Mouse (Mus musculus): ENCODE measurements around the gene Klrk1.
"Not testable (repeated sequence)": the region's sequence is repeated elsewhere in the genome, so short reads cannot be mapped to it uniquely, and the experiment has no call there.

Gene Klrk1

GRCm38 (mm10) chr6:129623735-129624134, at the start of gene Klrk1:
TSS of gene Klrk1 (minus strand) at chr6:129623864.
- no peak for DNase-seq (ENCODE audit: extremely low spot score, low read depth, low spot score)

- not testable (repeated sequence) for DNase-seq (ENCODE audit: extremely low spot score, low read depth, low spot score)
Observed at GRCm38 (mm10) chr6:129661301-129661700, 37.6 kb upstream of the Klrk1 start.

GRCm38 (mm10) chr6:129660589-129660988, 36.9 kb upstream of the Klrk1 start, which contains the start of gene Klrc2:
TSS of gene Klrc2 (minus strand) at chr6:129660689.
- DNase-seq (ENCODE audit: extremely low spot score, low read depth, low spot score) = not testable (repeated sequence)

GRCm38 (mm10) chr6:129644054-129644453, 20.4 kb upstream of the Klrk1 start:
- DNase-seq (ENCODE audit: extremely low spot score, low read depth, low spot score) = not testable (repeated sequence)

- DNase-seq (ENCODE audit: extremely low spot score, low read depth, low spot score) = not testable (repeated sequence)
Observed at GRCm38 (mm10) chr6:129643237-129643636, 19.6 kb upstream of the Klrk1 start, which contains the start of gene Klrc3. TSS of gene Klrc3 (minus strand) at chr6:129643337.

GRCm38 (mm10) chr6:129631046-129631445, 7.4 kb upstream of the Klrk1 start:
- DNase-seq (ENCODE audit: extremely low spot score, low read depth, low spot score) = not testable (repeated sequence)

- no peak for DNase-seq (ENCODE audit: extremely low spot score, low read depth, low spot score)
Observed at GRCm38 (mm10) chr6:129608372-129608771, 15.3 kb downstream of the Klrk1 start.

- no peak for DNase-seq (ENCODE audit: extremely low spot score, low read depth, low spot score)
Observed at GRCm38 (mm10) chr6:129591508-129591907, 32.2 kb downstream of the Klrk1 start, which contains the start of gene Klrd1. TSS of gene Klrd1 (plus strand) at chr6:129591782.

- no peak for DNase-seq (ENCODE audit: extremely low spot score, low read depth, low spot score)
Observed at GRCm38 (mm10) chr6:129583014-129583413, 40.6 kb downstream of the Klrk1 start.

- DNase-seq (ENCODE audit: extremely low spot score, low read depth, low spot score) = no peak
Observed at GRCm38 (mm10) chr6:129581896-129582295, 41.8 kb downstream of the Klrk1 start.

GRCm38 (mm10) chr6:129581274-129581673, 42.4 kb downstream of the Klrk1 start:
- no peak for DNase-seq (ENCODE audit: extremely low spot score, low read depth, low spot score)

- no peak for DNase-seq (ENCODE audit: extremely low spot score, low read depth, low spot score)
Observed at GRCm38 (mm10) chr6:129577605-129578004, 46.1 kb downstream of the Klrk1 start, which contains the start of gene Klre1. TSS of gene Klre1 (plus strand) at chr6:129577905.

GRCm38 (mm10) chr6:129575315-129575714, 48.3 kb downstream of the Klrk1 start:
- no peak for DNase-seq (ENCODE audit: extremely low spot score, low read depth, low spot score)

- no peak for DNase-seq (ENCODE audit: extremely low spot score, low read depth, low spot score)
Observed at GRCm38 (mm10) chr6:129565257-129565656, 58.4 kb downstream of the Klrk1 start.
